Mouse (Mus musculus): ENCODE data around the gene Zbtb1. TPM values are rescaled to one million over a fixed set of nuclear protein-coding genes. Genes with fewer than 3 reads are reported as not detected.

Gene Zbtb1
- polyA plus RNA-seq (2012; rRNA removed) = 1.4 and 1.7 TPM in 2 replicates

DNA sequence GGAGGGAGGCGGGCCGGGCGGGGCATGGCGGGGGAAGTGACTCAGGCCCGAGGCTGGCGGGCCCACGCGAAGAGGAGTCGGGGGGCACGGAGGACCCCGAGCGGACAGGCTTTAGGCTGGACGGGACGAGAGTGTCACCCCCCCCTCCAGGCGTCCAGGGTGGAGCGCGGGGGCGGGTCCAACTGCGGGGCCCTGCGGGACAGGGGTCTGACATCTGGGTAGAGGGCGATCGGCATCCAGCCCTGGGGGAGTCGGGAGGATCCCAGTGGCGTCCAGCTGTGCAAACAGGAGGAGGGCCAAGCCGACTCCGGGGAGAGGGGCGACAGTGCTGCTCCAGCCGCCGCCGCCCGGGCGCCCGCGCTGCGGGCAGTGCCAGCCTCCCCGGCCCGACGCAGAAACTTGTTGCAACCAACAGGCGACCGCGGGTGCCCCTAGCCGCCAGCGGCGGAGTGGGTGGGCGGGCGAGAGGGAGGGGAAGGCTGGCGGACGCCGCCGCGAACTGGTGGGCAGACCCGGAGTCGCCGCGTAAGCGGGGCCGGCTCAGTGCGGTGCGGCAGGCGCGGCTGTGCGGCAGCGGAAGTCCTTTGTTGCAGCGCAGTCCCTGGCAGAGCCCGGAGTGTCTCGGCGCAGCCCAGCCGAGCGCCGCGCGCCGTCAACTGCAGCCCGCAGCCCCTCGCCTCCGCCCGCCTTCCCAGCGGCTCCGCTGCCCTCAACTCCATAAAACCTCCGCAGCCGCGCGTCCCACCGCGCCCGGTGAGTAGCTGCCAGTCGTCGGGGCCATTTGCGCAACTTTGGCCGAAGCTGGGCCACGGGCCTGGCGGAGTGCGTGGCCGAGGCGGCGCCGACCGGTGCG is at the start of gene Zbtb1:
Gene Zbtb1, plus strand, starts transcription at position 289 of the 853 bp plus-strand sequence.

DNA sequence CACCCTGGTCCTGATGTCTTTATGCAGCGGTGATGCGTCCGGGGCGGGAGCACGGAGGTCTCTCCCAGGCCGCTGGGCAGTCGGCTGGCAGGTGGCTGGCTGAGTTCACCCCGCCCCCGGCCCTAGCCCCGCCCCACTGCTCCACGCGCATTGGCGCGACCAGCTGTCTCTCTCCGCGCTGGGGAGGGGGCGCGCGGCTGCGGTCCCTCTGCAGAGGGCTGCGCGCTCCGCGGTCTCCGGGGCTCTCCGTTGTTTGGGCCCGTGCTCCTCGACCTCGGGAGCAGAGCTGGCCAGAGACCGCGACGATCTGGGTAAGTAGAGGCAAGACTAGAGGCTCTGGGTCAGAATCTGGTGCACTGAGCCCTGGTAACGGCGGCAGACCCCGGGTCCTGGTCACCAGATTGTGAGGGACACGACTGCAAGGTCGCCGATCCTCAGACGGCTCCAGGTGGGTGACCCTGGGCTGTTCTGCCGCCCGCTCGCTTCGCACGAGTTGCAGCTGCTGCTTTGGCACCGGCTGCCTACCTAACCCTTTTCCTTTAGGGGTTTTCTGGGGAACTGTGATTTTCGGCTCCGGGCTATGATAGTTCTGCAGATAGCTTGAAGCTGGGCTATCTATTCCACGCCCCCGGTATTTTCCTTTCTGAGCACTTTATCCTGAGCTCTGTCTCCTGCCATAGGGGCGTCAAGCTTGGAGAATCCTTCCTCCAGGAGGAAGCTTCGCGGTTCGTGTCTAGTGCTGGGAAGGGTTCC is 45.2 kb upstream of the Zbtb1 start, which contains the start of gene Akap5:
Gene Akap5, plus strand, starts transcription at position 213 of the 753 bp plus-strand sequence.

DNA sequence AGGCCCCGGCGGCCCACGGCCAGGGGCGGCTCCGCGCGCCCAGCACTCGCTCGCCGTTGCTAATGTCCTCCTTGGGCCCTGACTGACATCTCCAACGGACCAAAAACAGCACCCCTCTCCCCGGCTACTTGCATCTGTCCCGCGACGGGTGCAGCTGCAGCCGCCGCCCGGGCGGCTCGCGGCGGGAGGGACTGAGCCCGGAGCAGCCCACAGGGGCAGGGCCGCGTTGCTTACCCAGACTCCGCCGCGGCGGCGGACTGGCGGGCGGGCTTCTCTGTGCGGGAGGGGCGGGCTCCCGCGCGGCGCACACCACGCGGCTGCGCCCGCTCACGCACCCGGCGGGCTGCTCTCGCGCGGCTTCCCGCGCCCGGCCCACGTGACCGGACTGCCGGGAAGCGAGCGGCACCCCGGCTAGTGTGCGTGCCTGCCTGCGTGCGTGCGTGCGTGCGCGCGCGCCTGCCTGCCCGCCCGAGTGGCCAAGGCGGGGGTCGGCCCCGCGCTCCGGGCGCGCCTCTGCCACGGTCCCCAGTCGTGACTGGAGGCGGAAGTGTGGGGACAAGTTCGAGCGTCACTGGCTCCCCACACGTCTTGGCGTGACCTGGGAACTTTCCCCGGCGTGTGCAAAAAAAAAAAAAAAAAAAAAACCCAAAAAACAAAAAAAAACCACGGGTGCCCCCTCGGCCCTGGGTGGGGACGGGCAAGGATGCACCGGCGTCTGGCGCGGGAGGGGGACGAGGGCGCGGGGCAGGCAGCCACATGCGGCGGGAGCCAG is 674 bp upstream of the Zbtb1 start, which contains the start of gene Zbtb25:
Gene Zbtb25, minus strand, starts transcription at position 397 of the 772 bp plus-strand sequence.

DNA sequence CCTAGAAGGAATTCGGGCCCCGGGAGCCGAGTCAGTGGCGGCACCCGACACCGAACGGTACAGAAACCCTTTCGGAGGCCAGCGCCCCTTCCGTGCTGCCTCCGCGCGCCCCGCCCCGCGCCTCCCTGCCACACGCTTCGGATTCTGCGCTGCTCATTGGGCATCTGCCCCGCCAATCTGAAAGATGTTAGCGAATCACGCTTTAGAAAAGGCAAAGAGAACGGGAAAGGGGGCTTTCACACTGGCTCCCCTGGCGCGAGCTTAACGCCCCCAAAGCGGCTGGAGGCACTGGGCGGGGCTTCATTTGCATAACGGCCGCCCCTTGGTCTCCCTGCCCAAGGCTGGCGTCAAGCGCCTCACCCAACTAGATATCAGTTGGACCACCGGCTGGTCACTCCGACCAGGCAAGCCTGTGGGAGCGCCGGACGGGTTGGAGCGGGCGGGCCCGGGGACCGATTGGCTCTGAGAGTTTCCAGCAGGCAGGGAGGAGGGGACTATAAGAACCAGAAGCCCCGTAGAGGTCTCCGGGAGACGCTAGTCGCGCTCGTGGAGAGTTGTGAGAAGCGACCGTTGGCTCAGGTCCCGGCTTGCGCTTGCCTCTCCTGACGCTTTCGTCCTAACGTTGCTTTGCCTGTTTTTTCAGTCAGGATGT is 33.9 kb downstream of the Zbtb1 start, which contains the start of gene Hspa2:
Gene Hspa2, plus strand, starts transcription at position 291 of the 652 bp plus-strand sequence.

DNA sequence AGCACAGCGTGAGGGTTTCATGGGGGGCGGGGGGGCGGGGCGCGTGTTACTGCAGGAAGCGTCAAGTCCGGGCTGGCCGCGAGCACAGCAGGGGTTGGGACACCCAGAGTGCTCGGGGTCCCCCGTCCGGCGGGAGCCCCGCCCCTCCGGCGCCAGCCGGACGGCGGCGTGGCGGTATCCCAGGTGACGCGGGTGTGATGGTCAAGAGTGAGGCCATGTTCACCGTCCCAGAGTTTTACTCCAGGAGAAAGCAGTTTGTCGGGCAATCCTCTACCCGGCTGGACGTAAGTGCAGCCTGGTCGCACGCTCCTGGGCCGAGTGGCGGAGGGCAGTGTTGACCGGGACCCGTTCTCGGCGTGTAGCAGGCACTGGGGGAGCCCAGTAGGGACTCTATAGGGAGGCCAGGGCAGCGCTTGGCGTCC is 47.4 kb downstream of the Zbtb1 start, which contains the start of gene Ppp1r36:
Gene Ppp1r36, plus strand, starts transcription at position 106 of the 422 bp plus-strand sequence.

Other genes with a start within 250 kb of the Zbtb1 start
- gene Esr2, start 193.0 kb upstream of the Zbtb1 start, polyA plus RNA-seq (2012; rRNA removed) = 0.69 and 0.82 TPM in 2 replicates
- gene Tex21, start 123.5 kb upstream of the Zbtb1 start, polyA plus RNA-seq (2012; rRNA removed) = not detected in 2 replicates
- 18.7 and 20.0 TPM in 2 replicates for gene Mthfd1, start 115.0 kb upstream of the Zbtb1 start, polyA plus RNA-seq (2012; rRNA removed)
- 0.07 and 0.09 TPM in 2 replicates for gene Akap5, start 45.4 kb upstream of the Zbtb1 start, polyA plus RNA-seq (2012; rRNA removed)
- 2.3 and 3.3 TPM in 2 replicates for gene Zbtb25, start 664 bp upstream of the Zbtb1 start, polyA plus RNA-seq (2012; rRNA removed)
- gene Hspa2, start 33.9 kb downstream of the Zbtb1 start, polyA plus RNA-seq (2012; rRNA removed) = 13.8 and 14.8 TPM in 2 replicates
- not detected in 2 replicates for gene Ppp1r36, start 47.3 kb downstream of the Zbtb1 start, polyA plus RNA-seq (2012; rRNA removed)
- 41.3 and 42.6 TPM in 2 replicates for gene Plekhg3, start 160.6 kb downstream of the Zbtb1 start, polyA plus RNA-seq (2012; rRNA removed)

All from colon, adult 2 months (tissue).